Mouse (Mus musculus) heart, postnatal 0 days (tissue): ENCODE results near the gene Cttnbp2. TPM values are rescaled to one million over a fixed set of nuclear protein-coding genes. Genes with fewer than 3 reads are reported as not detected.

Experiments
- ATAC-seq: fragments of 200-750 bp; cut with Nextera tagmentation; 2 replicates; pipeline ENCODE4 v1.8.0; 2017; ENCODE audit warnings: low read depth, moderate number of reproducible peaks, moderate library complexity; ENCODE audit not compliant: insufficient read depth
- DNase-seq: peaks from one replicate; pipeline ENCODE4 v3.0.0-alpha.2; 2016; ENCODE audit warnings: low spot score
- H3K27ac ChIP-seq: fragments of 300-500 bp; sonication (generic); 2 replicates; pipeline ENCODE4 v1.5.1; 2014; ENCODE audit warnings: low read depth, mild to moderate bottlenecking
- H3K27me3 ChIP-seq: fragments of 300-500 bp; sonication (generic); 2 replicates; pipeline ENCODE4 v1.6.1; 2014; ENCODE audit warnings: low read length, mixed read lengths; ENCODE audit not compliant: control insufficient read depth, insufficient read depth
- H3K36me3 ChIP-seq: fragments of 300-500 bp; sonication (generic); replicated peaks from 2 replicates; pipeline ENCODE4 v1.6.1; 2014; ENCODE audit warnings: low read length, mixed read lengths; ENCODE audit not compliant: control insufficient read depth, insufficient read depth
- H3K4me1 ChIP-seq: fragments of 300-500 bp; sonication (generic); 2 replicates; pipeline ENCODE4 v1.6.1; 2014; ENCODE audit warnings: antibody characterized with exemption; ENCODE audit not compliant: control insufficient read depth, insufficient read depth
- H3K4me2 ChIP-seq: fragments of 300-500 bp; sonication (generic); 2 replicates; pipeline ENCODE4 v1.6.1; 2014; ENCODE audit warnings: low read depth, mild to moderate bottlenecking, low read length, moderate library complexity
- H3K4me3 ChIP-seq: fragments of 300-500 bp; sonication (generic); 2 replicates; pipeline ENCODE4 v1.5.1; 2014; ENCODE audit warnings: low read depth, low read length
- H3K9ac ChIP-seq: fragments of 300-500 bp; sonication (generic); replicated peaks from 2 replicates; pipeline ENCODE4 v1.6.1; 2014; ENCODE audit warnings: low read depth, low read length, mixed read lengths
- H3K9me3 ChIP-seq: fragments of 300-500 bp; sonication (generic); replicated peaks from 2 replicates; pipeline ENCODE4 v1.6.1; 2016; ENCODE audit warnings: low read length; ENCODE audit not compliant: control insufficient read depth
- CTCF ChIP-seq: IDR thresholded peaks from 2 replicates; pipeline ENCODE4 v1.5.1; 2016; ENCODE audit warnings: antibody characterized with exemption, control low read depth, low read depth
- EP300 ChIP-seq: IDR thresholded peaks from 2 replicates; pipeline ENCODE4 v1.6.1; 2016; ENCODE audit warnings: antibody characterized with exemption, low read depth
- WGBS: fragments of 180-500 bp; shearing (Covaris S2); extraction: QIAGEN DNeasy Blood & Tissue Kit; methylation state at CpG from one replicate; pipeline ENCODE4 v1.1.7; 2014; 5-methylcytosine and 5-hydroxymethylcytosine counted together
- polyA plus RNA-seq: library from polyadenylated mRNA; unstranded; fragments of >200 nt; fragmentation: Nextera tagmentation; extraction: Ambion mirVana; gene quantifications from 2 replicates; pipeline ENCODE4 v1.2.1, GENCODE M21; 2015
- total RNA-seq: library from RNA; depleted of rRNA; stranded (reverse); fragments of >200 nt; gene quantifications from 2 replicates; pipeline ENCODE4 v1.2.3, GENCODE M21; 2014; ENCODE audit warnings: low replicate concordance

Cttnbp2 gene
- total and polyA plus RNA-seq, 2 experiments from 2014 or later, result 0.69 to 2.3 TPM

DNA sequence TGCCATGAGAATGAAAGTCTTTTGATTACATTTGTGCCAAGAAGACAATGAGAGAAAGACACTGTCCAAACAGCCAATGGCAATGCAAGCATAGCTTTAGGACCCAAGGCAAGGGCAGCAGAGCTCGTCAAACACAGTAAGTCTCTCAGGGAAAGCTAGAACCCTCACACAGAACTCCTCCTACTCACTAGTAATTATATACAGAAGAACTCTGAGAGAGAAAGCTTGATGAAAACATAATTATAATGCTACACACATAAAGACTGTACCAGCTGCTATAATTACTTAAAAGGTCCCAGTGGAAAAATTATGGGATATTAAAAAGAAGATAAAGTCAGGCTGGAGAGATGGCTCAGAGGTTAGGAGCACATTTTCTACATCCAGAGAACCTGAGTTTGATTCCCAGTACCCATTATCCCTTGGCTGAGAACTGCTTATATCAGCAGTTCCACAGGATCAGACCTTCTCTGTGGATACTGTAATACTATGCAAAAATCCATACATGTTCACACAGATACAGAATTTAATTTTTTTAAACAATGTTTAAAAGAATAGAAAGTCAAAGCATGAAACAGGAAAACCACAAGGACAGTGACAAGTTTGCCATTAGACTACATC is 37.2 kb downstream of the Cttnbp2 start:
- TF ChIP-seq CTCF (no peak), EP300 (no peak)
- ATAC-seq (no peak), DNase-seq (no peak)
- Histone ChIP-seq H3K27ac (no peak overlapping the region), H3K9me3 (no peaks in the 10 kb centered on the region), H3K4me3 (no peak overlapping the region), H3K4me2 (no peak overlapping the region), H3K27me3 (no peaks in the 10 kb centered on the region), H3K9ac (no peak overlapping the region), H3K4me1 (0 out of 2 replicates have a peak, but pooled peaks cover 3% of the 10 kb centered on the region), H3K36me3 (no peaks in the 10 kb centered on the region)
- whole genome bisulfite sequencing, result 77% methylated on average over 1 of the region's 1 CpGs

DNA sequence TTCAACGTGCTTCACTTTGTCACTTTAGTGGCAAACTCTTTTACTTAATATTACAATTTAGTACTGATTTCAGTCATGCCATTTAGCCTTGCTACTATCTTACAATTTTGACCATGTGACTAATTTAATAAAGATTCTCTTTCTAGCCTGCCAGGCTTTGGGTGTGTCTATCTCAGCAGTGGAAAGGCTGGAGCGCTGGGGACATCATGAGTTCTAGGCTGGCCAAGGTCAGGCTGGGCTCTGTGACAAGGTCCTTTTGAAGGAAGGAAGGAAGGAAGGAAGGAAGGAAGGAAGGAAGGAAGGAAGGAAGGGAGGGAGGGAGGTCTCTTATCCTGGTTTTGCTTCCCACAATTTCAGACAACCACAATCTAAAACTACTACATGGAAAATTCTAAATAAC is 39.7 kb downstream of the Cttnbp2 start:
- ATAC-seq (no peak), DNase-seq (no peak)
- H3K4me1 ChIP-seq, result 0 out of 2 replicates have a peak, but pooled peaks cover 3% of the 10 kb centered on the region
- no peak overlapping the region for H3K4me2 ChIP-seq
- no peak overlapping the region for H3K9ac ChIP-seq
- H3K36me3 ChIP-seq, result no peaks in the 10 kb centered on the region
- no peak overlapping the region for H3K4me3 ChIP-seq
- H3K9me3 ChIP-seq, result no peaks in the 10 kb centered on the region
- TF ChIP-seq CTCF (no peak), EP300 (no peak)
- no peaks in the 10 kb centered on the region for H3K27me3 ChIP-seq
- no peak overlapping the region for H3K27ac ChIP-seq
- 70% methylated on average over 2 of the region's 2 CpGs for WGBS

DNA sequence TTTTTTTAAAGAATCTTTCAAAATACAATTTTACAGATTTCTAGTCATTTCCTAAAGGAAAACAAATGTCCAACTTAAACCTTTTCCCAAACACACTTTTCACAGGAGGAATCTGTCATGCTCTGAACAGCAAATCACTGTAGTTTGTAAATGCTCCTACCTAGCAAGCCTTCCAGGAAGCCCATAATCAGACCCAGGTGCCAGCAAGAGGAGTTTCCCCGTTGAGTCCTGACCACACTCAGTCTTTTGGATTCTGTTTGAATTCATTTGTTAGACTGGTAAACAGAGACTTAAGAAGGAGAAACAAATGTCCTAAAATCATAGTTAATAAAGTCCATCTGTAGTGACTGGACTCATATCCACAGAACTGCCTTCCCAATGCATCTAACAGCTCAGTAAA is 40.1 kb downstream of the Cttnbp2 start:
- Histone ChIP-seq H3K9ac (no peak overlapping the region), H3K4me3 (no peak overlapping the region), H3K4me2 (no peak overlapping the region), H3K9me3 (no peaks in the 10 kb centered on the region), H3K4me1 (0 out of 2 replicates have a peak, but pooled peaks cover 3% of the 10 kb centered on the region), H3K27me3 (no peaks in the 10 kb centered on the region), H3K27ac (no peak overlapping the region), H3K36me3 (no peaks in the 10 kb centered on the region)
- WGBS, result 67% methylated on average over 1 of the region's 1 CpGs
- no peak for TF ChIP-seq CTCF
- no peak for TF ChIP-seq EP300
- DNase-seq (no peak), ATAC-seq (no peak)

DNA sequence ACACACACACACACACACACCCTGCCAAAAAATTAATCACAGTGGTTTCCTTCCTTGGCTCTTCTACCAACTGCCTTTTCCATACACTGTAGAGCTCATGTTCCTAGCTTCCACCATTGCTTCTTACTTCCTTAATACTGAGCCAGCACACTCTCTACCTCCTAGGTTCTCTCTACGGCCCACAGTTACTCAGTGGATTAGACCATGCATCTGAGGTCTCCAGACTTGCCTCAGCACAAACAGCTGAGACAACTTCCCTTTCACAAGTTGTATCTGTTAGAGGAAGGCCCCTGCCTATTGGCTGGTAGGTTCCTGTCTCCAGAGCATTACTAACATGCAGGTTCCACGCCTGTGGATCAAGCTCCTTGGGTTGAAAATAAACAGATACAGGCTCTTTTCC is 45.4 kb downstream of the Cttnbp2 start:
- Histone ChIP-seq H3K4me3 (no peak overlapping the region), H3K4me1 (no peaks in the 10 kb centered on the region), H3K27me3 (no peaks in the 10 kb centered on the region), H3K4me2 (no peak overlapping the region), H3K36me3 (no peaks in the 10 kb centered on the region), H3K27ac (no peak overlapping the region), H3K9ac (no peak overlapping the region), H3K9me3 (no peaks in the 10 kb centered on the region)
- ATAC-seq, result no peak
- DNase-seq, result no peak
- TF ChIP-seq EP300 (no peak), CTCF (no peak)
- 62% methylated on average over 2 of the region's 2 CpGs for WGBS

DNA sequence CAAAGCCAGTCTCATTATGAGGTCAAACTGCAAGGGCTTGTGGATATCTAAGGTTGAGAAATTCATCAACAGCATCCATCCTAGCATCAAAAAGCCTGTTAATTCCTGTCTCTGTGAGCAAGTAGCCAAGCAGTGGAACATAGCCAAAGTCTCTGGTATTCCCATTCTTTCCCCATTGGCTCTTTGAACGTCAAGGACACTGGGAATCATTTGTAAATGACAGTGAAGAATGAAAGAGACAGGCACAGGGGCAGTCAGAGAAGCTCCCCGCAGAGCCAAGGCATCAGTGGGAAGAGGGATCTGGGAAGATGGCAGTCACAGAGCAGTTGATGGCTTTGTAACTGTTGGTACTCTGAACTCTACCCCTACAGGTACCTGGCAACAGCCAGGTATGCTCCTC is 46.9 kb downstream of the Cttnbp2 start:
- Histone ChIP-seq H3K9me3 (no peaks in the 10 kb centered on the region), H3K36me3 (no peaks in the 10 kb centered on the region), H3K4me2 (no peak overlapping the region), H3K4me3 (no peak overlapping the region), H3K27ac (no peak overlapping the region), H3K27me3 (no peaks in the 10 kb centered on the region), H3K4me1 (no peaks in the 10 kb centered on the region), H3K9ac (no peak overlapping the region)
- no peak for TF ChIP-seq EP300
- no peak for TF ChIP-seq CTCF
- DNase-seq (no peak), ATAC-seq (no peak)
- 47% methylated on average over 2 of the region's 2 CpGs for whole genome bisulfite sequencing

DNA sequence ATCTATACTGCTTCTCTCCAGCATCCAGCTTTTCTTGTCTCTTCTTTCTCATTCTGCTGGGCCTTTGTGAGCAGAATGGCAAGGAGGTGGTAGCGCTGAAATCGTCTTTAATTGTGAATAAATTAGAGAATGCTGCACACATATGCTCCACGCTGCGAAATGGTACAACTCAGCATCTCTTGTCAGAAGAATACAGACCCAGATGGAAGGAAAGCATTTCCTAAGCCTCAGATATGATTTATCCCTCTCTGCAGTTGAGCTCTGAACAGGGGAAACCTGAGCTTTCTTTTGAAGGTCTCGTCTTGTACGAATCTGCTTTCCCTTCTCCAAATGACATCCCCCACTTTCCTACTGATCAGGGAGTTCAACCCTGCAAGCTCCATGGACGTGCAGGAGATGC is 48.4 kb downstream of the Cttnbp2 start:
- DNase-seq (no peak), ATAC-seq (no peak)
- WGBS, result 80% methylated on average over 7 of the region's 7 CpGs
- Histone ChIP-seq H3K36me3 (no peaks in the 10 kb centered on the region), H3K27me3 (no peaks in the 10 kb centered on the region), H3K4me3 (no peak overlapping the region), H3K4me1 (no peaks in the 10 kb centered on the region), H3K9me3 (no peaks in the 10 kb centered on the region), H3K9ac (no peak overlapping the region), H3K4me2 (no peak overlapping the region), H3K27ac (no peak overlapping the region)
- TF ChIP-seq CTCF (no peak), EP300 (no peak)
